Mouse (Mus musculus): ENCODE measurements around the gene Hist1h2ba.

Hist1h2ba gene

GRCm38 (mm10) chr13:23933421-23934210 is at the start of gene Hist1h2ba:
Hist1h2ba (minus strand) TSS chr13:23934156.
- no peak for DNase-seq

- no peak for DNase-seq
Measured at GRCm38 (mm10) chr13:23972271-23972670, 38.3 kb upstream of the Hist1h2ba start.

GRCm38 (mm10) chr13:23971870-23972269 is 37.9 kb upstream of the Hist1h2ba start:
- no peak for DNase-seq

- DNase-seq = no peak
Measured at GRCm38 (mm10) chr13:23964909-23965308, 31.0 kb upstream of the Hist1h2ba start.

- no peak for DNase-seq
Measured at GRCm38 (mm10) chr13:23959776-23960175, 25.8 kb upstream of the Hist1h2ba start.

GRCm38 (mm10) chr13:23950928-23951327 is 17.0 kb upstream of the Hist1h2ba start:
- peak; percentile 55 to 79 for DNase-seq

- no peak for DNase-seq
Measured at GRCm38 (mm10) chr13:23949484-23950246, 15.7 kb upstream of the Hist1h2ba start.

- DNase-seq = no peak
Measured at GRCm38 (mm10) chr13:23946254-23946653, 12.3 kb upstream of the Hist1h2ba start.

GRCm38 (mm10) chr13:23942861-23943260 is 8.9 kb upstream of the Hist1h2ba start:
- no peak for DNase-seq

GRCm38 (mm10) chr13:23940291-23940690 is 6.3 kb upstream of the Hist1h2ba start:
- peak; percentile 24 to 41 for DNase-seq

GRCm38 (mm10) chr13:23938699-23939098 is 4.7 kb upstream of the Hist1h2ba start:
- DNase-seq = peak; percentile 64 to 82

- no peak for DNase-seq
Measured at GRCm38 (mm10) chr13:23934211-23934520, 210 bp upstream of the Hist1h2ba start, which contains the start of gene Hist1h2aa. Hist1h2aa (plus strand) TSS chr13:23934462.

GRCm38 (mm10) chr13:23930904-23931303 is 3.1 kb downstream of the Hist1h2ba start:
- DNase-seq = no peak

GRCm38 (mm10) chr13:23930461-23930860 is 3.5 kb downstream of the Hist1h2ba start:
- DNase-seq = no peak

GRCm38 (mm10) chr13:23928637-23929036 is 5.3 kb downstream of the Hist1h2ba start:
- no peak for DNase-seq

- no peak for DNase-seq
Measured at GRCm38 (mm10) chr13:23925792-23926191, 8.2 kb downstream of the Hist1h2ba start.

GRCm38 (mm10) chr13:23917674-23918073 is 16.3 kb downstream of the Hist1h2ba start:
- peak; percentile 32 to 35 for DNase-seq

GRCm38 (mm10) chr13:23916132-23916531 is 17.8 kb downstream of the Hist1h2ba start:
- no peak for DNase-seq

- DNase-seq = peak; percentile 36 to 45
Measured at GRCm38 (mm10) chr13:23914376-23915167, 19.4 kb downstream of the Hist1h2ba start, which contains the start of gene Slc17a4. Slc17a4 (minus strand) TSS chr13:23915009.

GRCm38 (mm10) chr13:23913791-23914306 is 20.1 kb downstream of the Hist1h2ba start:
- peak; percentile 22 to 41 for DNase-seq

- DNase-seq = no peak
Measured at GRCm38 (mm10) chr13:23911335-23911734, 22.6 kb downstream of the Hist1h2ba start.

- DNase-seq = no peak
Measured at GRCm38 (mm10) chr13:23910121-23910520, 23.8 kb downstream of the Hist1h2ba start.

GRCm38 (mm10) chr13:23906906-23907305 is 27.1 kb downstream of the Hist1h2ba start:
- no peak for DNase-seq

All from kidney, postnatal 36 days (tissue).